Mouse (Mus musculus): Measurements from ENCODE around the gene Twist1. TPM values are rescaled to one million over a fixed set of nuclear protein-coding genes. Genes with fewer than 3 reads are reported as not detected.

The Twist1 gene
- total RNA-seq (2017): not detected in 2 replicates

GRCm38 (mm10) chr12:33957400-33958240 lies at the start of gene Twist1:
Gene Twist1, plus strand, starts transcription at chr12:33957671.
- no peak for ATAC-seq (replicated peaks in 1 of 2; ENCODE audit: insufficient read depth in 1 of 2, low FRiP score in 2 of 2, low TSS enrichment in 1 of 2, low read depth in 1 of 2, poor library complexity in 2 of 2, severe bottlenecking in 2 of 2)

GRCm38 (mm10) chr12:33926751-33927150 lies 30.7 kb upstream of the Twist1 start:
- ATAC-seq (replicated peaks in 1 of 2; ENCODE audit: insufficient read depth in 1 of 2, low FRiP score in 2 of 2, low TSS enrichment in 1 of 2, low read depth in 1 of 2, poor library complexity in 2 of 2, severe bottlenecking in 2 of 2): no peak

- ATAC-seq (replicated peaks in 1 of 2; ENCODE audit: insufficient read depth in 1 of 2, low FRiP score in 2 of 2, low TSS enrichment in 1 of 2, low read depth in 1 of 2, poor library complexity in 2 of 2, severe bottlenecking in 2 of 2): no peak
These were observed 30.0 kb upstream of the Twist1 start for GRCm38 (mm10) chr12:33927334-33928098.

GRCm38 (mm10) chr12:33928331-33929192 lies 28.9 kb upstream of the Twist1 start, which contains the start of gene Ferd3l:
Gene Ferd3l, plus strand, starts transcription at chr12:33928425.
- no peak for ATAC-seq (replicated peaks in 1 of 2; ENCODE audit: insufficient read depth in 1 of 2, low FRiP score in 2 of 2, low TSS enrichment in 1 of 2, low read depth in 1 of 2, poor library complexity in 2 of 2, severe bottlenecking in 2 of 2)

DNA sequence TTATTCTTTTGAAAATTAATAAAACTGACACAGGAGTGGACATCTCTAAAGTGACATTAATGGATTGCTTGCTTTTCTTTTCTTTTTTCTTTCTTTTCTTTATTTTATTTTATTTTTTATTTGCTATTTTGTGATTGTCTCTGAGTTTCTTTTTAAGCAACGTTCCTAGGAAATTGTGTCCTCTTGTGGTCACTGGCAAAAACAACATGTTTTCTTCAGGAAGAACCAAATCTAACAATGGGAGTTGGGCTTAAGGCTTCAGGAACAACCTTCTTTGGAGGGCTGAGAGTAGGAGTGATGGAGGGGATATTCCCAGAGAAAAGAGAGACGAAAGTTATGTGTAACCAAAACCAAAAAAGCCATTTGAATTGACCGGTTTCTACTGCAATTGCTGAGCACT lies 4.6 kb upstream of the Twist1 start:
- ATAC-seq (replicated peaks in 1 of 2; ENCODE audit: insufficient read depth in 1 of 2, low FRiP score in 2 of 2, low TSS enrichment in 1 of 2, low read depth in 1 of 2, poor library complexity in 2 of 2, severe bottlenecking in 2 of 2): no peak

GRCm38 (mm10) chr12:33954931-33955565 lies 2.4 kb upstream of the Twist1 start:
- no peak for ATAC-seq (replicated peaks in 1 of 2; ENCODE audit: insufficient read depth in 1 of 2, low FRiP score in 2 of 2, low TSS enrichment in 1 of 2, low read depth in 1 of 2, poor library complexity in 2 of 2, severe bottlenecking in 2 of 2)

GRCm38 (mm10) chr12:33955606-33956295 lies 1.7 kb upstream of the Twist1 start:
- ATAC-seq (replicated peaks in 1 of 2; ENCODE audit: insufficient read depth in 1 of 2, low FRiP score in 2 of 2, low TSS enrichment in 1 of 2, low read depth in 1 of 2, poor library complexity in 2 of 2, severe bottlenecking in 2 of 2): no peak

DNA sequence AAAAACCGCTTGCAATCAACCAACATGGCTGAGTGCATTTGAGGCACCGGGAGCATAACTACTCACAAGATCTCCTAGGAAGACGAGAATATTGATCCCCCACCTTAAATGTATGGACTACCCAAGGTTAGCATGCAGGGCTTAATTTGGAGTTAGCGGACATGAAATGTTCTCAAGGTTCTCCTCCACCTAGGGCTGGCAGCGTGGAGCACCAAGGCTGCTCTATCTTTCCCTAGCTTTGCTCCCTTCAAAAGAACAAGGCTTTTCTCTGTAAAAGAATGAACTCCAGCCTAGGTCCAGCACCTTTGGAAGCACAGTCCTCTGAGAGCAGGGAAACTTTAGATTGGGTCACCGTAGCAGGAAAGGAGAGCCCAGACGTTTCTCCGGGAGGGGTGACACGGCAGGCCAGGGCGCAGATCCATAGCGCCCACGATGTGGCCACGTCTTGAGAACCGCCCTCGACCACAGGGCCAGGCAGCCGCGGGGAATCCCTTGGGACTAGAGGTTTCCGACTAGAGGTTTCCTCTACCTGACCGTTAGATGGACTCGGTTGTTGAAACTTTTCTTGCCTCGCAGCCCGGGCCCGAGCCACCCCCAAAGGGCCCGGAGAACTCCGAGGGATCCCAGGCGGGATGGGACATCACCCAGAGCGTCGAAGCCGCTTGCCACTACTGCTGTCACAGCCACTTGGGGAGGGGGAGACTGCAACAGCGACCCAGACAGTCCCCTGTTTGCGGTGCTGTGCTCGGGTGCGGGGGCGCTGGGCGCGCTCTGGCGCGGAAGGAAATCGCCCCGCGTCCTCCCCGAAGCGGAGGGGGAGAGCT lies 683 bp upstream of the Twist1 start:
- no peak for ATAC-seq (replicated peaks in 1 of 2; ENCODE audit: insufficient read depth in 1 of 2, low FRiP score in 2 of 2, low TSS enrichment in 1 of 2, low read depth in 1 of 2, poor library complexity in 2 of 2, severe bottlenecking in 2 of 2)

- ATAC-seq (replicated peaks in 1 of 2; ENCODE audit: insufficient read depth in 1 of 2, low FRiP score in 2 of 2, low TSS enrichment in 1 of 2, low read depth in 1 of 2, poor library complexity in 2 of 2, severe bottlenecking in 2 of 2): peak; percentile 16 to 23; a peak in 1 of 4 replicates
These were observed 1.0 kb downstream of the Twist1 start for GRCm38 (mm10) chr12:33958241-33959194.

DNA sequence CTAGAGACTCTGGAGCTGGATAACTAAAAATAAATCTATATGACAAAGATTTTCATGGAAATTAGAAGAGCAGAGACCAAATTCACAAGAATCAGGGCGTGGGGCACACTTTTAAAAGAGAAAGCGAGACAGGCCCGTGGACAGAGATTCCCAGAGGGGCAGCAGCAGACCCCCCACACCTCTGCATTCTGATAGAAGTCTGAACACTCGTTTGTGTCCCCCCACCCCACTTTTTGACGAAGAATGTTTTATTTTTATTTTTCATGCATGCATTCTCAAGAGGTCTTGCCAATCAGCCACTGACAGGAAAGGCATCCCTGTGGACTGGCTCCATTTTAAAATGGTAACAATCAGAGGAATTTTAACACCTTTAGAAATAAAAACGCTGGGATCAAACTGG lies 1.7 kb downstream of the Twist1 start:
- no peak for ATAC-seq (replicated peaks in 1 of 2; ENCODE audit: insufficient read depth in 1 of 2, low FRiP score in 2 of 2, low TSS enrichment in 1 of 2, low read depth in 1 of 2, poor library complexity in 2 of 2, severe bottlenecking in 2 of 2)

DNA sequence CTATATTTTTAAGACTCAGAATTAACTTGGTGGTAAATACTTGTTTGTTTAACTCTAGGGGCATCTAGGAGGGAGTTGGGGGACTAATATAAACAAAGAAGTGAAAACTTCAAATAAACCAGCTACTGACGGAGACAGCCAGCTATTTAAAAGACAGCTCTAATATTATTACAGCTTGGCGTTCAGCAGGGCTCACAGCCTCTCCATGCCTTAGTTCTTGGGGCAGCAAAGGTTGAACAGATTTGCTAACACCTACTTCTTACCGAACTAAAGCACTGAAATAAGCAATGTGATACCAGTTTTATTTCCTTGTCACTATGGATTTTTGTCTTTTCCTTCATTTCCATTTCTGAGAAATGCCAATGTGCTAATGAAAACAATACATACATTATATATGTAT lies 2.4 kb downstream of the Twist1 start:
- ATAC-seq (replicated peaks in 1 of 2; ENCODE audit: insufficient read depth in 1 of 2, low FRiP score in 2 of 2, low TSS enrichment in 1 of 2, low read depth in 1 of 2, poor library complexity in 2 of 2, severe bottlenecking in 2 of 2): no peak

DNA sequence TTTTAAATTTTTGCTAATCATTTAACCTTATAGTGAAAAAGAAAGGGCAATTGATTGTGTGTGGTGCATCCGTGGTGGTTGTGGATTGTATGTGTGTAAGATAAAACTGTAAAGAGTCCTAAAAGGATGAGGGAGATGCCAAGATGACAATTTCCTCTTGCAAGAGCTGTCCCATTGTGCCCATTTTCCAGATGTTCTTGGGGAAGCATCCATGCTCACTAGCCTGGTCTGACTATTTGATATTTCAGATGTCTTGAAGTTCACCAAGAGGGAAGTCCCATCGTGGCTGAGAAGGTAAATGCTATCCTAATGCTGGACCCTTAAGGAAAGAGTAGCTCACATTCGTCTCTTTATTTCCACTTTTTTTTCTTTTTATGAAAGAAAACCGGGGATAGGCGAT lies 3.5 kb downstream of the Twist1 start:
- ATAC-seq (replicated peaks in 1 of 2; ENCODE audit: insufficient read depth in 1 of 2, low FRiP score in 2 of 2, low TSS enrichment in 1 of 2, low read depth in 1 of 2, poor library complexity in 2 of 2, severe bottlenecking in 2 of 2): no peak

- ATAC-seq (replicated peaks in 1 of 2; ENCODE audit: insufficient read depth in 1 of 2, low FRiP score in 2 of 2, low TSS enrichment in 1 of 2, low read depth in 1 of 2, poor library complexity in 2 of 2, severe bottlenecking in 2 of 2): no peak
These were observed 4.8 kb downstream of the Twist1 start for GRCm38 (mm10) chr12:33962118-33962772.

DNA sequence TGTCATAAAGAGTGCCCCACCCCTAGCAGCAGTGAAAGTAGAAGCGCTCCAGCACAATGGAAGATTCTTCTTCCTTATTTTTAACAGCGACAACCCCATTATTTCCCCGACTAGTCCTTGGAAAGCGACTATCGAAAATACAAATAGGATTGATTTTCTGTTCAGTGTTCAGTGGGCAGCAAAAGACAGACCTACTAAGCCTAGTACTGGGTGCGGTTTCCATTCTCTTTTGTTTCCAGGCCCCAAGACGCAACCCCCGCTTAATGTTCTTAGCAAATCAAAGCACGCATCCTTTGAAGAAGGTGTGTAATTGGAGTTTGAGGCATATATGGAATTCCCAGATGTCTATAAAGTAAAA lies 5.3 kb downstream of the Twist1 start:
- no peak for ATAC-seq (replicated peaks in 1 of 2; ENCODE audit: insufficient read depth in 1 of 2, low FRiP score in 2 of 2, low TSS enrichment in 1 of 2, low read depth in 1 of 2, poor library complexity in 2 of 2, severe bottlenecking in 2 of 2)
